Mouse (Mus musculus): Measurements from ENCODE around the gene Spsb3. TPM values are rescaled to one million over a fixed set of nuclear protein-coding genes. Genes with fewer than 3 reads are reported as not detected.

Gene Spsb3
- polyA plus RNA-seq, 1 experiment from 2014 or later: 33.7 TPM

- H3K9ac ChIP-seq (ENCODE audit: low read length): no peak overlapping the region
- 47% methylated on average over 7 of the region's 7 CpGs for whole genome bisulfite sequencing
- H3K36me3 ChIP-seq (ENCODE audit: control insufficient read depth, insufficient read depth): peaks cover 9% of the 10 kb centered on the region; the same call in 1 of the 2 replicates
- no peaks in the 10 kb centered on the region for H3K9me3 ChIP-seq (replicated peaks; ENCODE audit: control insufficient read depth, low read length)
- peaks cover 8% of the 10 kb centered on the region for H3K4me1 ChIP-seq (ENCODE audit: control insufficient read depth, insufficient read depth, low read length)
- H3K4me3 ChIP-seq (ENCODE audit: low read length): no peak overlapping the region
- H3K27ac ChIP-seq (ENCODE audit: low read length): no peak overlapping the region
- no peak for ATAC-seq (replicated peaks; ENCODE audit: extremely low read depth, insufficient read depth, low FRiP score)
- no peaks in the 10 kb centered on the region for H3K27me3 ChIP-seq (ENCODE audit: control insufficient read depth, insufficient read depth, low read length)
- H3K4me2 ChIP-seq (ENCODE audit: low read depth, low read length): no peak overlapping the region
Measured at GRCm38 (mm10) chr17:24881738-24882440, 4.6 kb upstream of the Spsb3 start.

GRCm38 (mm10) chr17:24884391-24884790 lies 2.1 kb upstream of the Spsb3 start:
- H3K36me3 ChIP-seq (ENCODE audit: control insufficient read depth, insufficient read depth): peaks cover 14% of the 10 kb centered on the region; the same call in 1 of the 2 replicates
- 70% methylated on average over 6 of the region's 6 CpGs for WGBS
- no peaks in the 10 kb centered on the region for H3K27me3 ChIP-seq (ENCODE audit: control insufficient read depth, insufficient read depth, low read length)

GRCm38 (mm10) chr17:24885356-24886133 lies 898 bp upstream of the Spsb3 start:
- H3K4me3 ChIP-seq (ENCODE audit: low read length): peak overlapping the region; percentile 76
- H3K27ac ChIP-seq (ENCODE audit: low read length): no peak overlapping the region
- H3K36me3 ChIP-seq (ENCODE audit: control insufficient read depth, insufficient read depth): peaks cover 18% of the 10 kb centered on the region
- ATAC-seq (replicated peaks; ENCODE audit: extremely low read depth, insufficient read depth, low FRiP score): no peak
- H3K27me3 ChIP-seq (ENCODE audit: control insufficient read depth, insufficient read depth, low read length): no peaks in the 10 kb centered on the region
- 23% methylated on average over 22 of the region's 22 CpGs for WGBS
- H3K9me3 ChIP-seq (replicated peaks; ENCODE audit: control insufficient read depth, low read length): no peaks in the 10 kb centered on the region
- peak overlapping the region; percentile 96 for H3K4me2 ChIP-seq (ENCODE audit: low read depth, low read length)
- H3K4me1 ChIP-seq (ENCODE audit: control insufficient read depth, insufficient read depth, low read length): peaks cover 20% of the 10 kb centered on the region
- H3K9ac ChIP-seq (ENCODE audit: low read length): peak overlapping the region; percentile 74

More at GRCm38 (mm10) chr17:24884391-24884790, 2.1 kb upstream of the Spsb3 start:
- H3K4me3 ChIP-seq (ENCODE audit: low read length): no peak overlapping the region
- H3K4me1 ChIP-seq (ENCODE audit: control insufficient read depth, insufficient read depth, low read length): peaks cover 20% of the 10 kb centered on the region
- no peak overlapping the region for H3K4me2 ChIP-seq (ENCODE audit: low read depth, low read length)
- H3K9ac ChIP-seq (ENCODE audit: low read length): no peak overlapping the region
- no peak for ATAC-seq (replicated peaks; ENCODE audit: extremely low read depth, insufficient read depth, low FRiP score)
- no peak overlapping the region for H3K27ac ChIP-seq (ENCODE audit: low read length)
- no peaks in the 10 kb centered on the region for H3K9me3 ChIP-seq (replicated peaks; ENCODE audit: control insufficient read depth, low read length)

GRCm38 (mm10) chr17:24886932-24887271 lies 459 bp downstream of the Spsb3 start:
- Histone ChIP-seq H3K27ac (ENCODE audit: low read length) (peak overlapping the region; percentile 80), H3K9me3 (replicated peaks; ENCODE audit: control insufficient read depth, low read length) (no peaks in the 10 kb centered on the region), H3K36me3 (ENCODE audit: control insufficient read depth, insufficient read depth) (peaks cover 24% of the 10 kb centered on the region), H3K4me2 (ENCODE audit: low read depth, low read length) (peak overlapping the region; percentile 98), H3K4me3 (ENCODE audit: low read length) (peak overlapping the region; percentile 97), H3K4me1 (ENCODE audit: control insufficient read depth, insufficient read depth, low read length) (peaks cover 20% of the 10 kb centered on the region), H3K27me3 (ENCODE audit: control insufficient read depth, insufficient read depth, low read length) (no peaks in the 10 kb centered on the region), H3K9ac (ENCODE audit: low read length) (peak overlapping the region; percentile 94)
- under 1% methylated on average over 18 of the region's 18 CpGs for WGBS
- peak; percentile 2; the same call in 1 of the 2 replicates for ATAC-seq (replicated peaks; ENCODE audit: extremely low read depth, insufficient read depth, low FRiP score)

GRCm38 (mm10) chr17:24887291-24888080 lies 1.0 kb downstream of the Spsb3 start:
- Histone ChIP-seq H3K4me2 (ENCODE audit: low read depth, low read length) (peak overlapping the region; percentile 98), H3K36me3 (ENCODE audit: control insufficient read depth, insufficient read depth) (peaks cover 27% of the 10 kb centered on the region), H3K9me3 (replicated peaks; ENCODE audit: control insufficient read depth, low read length) (no peaks in the 10 kb centered on the region), H3K4me1 (ENCODE audit: control insufficient read depth, insufficient read depth, low read length) (peaks cover 20% of the 10 kb centered on the region), H3K27me3 (ENCODE audit: control insufficient read depth, insufficient read depth, low read length) (no peaks in the 10 kb centered on the region), H3K4me3 (ENCODE audit: low read length) (peak overlapping the region; percentile 97), H3K27ac (ENCODE audit: low read length) (peak overlapping the region; percentile 80; the same call in 1 of the 2 replicates), H3K9ac (ENCODE audit: low read length) (peak overlapping the region; percentile 94)
- 58% methylated on average over 18 of the region's 18 CpGs for WGBS
- ATAC-seq (replicated peaks; ENCODE audit: extremely low read depth, insufficient read depth, low FRiP score): no peak

GRCm38 (mm10) chr17:24888862-24889261 lies 2.4 kb downstream of the Spsb3 start:
- H3K9me3 ChIP-seq (replicated peaks; ENCODE audit: control insufficient read depth, low read length): no peaks in the 10 kb centered on the region
- 87% methylated on average over 3 of the region's 3 CpGs for WGBS
- peaks cover 23% of the 10 kb centered on the region for H3K4me1 ChIP-seq (ENCODE audit: control insufficient read depth, insufficient read depth, low read length)
- H3K27me3 ChIP-seq (ENCODE audit: control insufficient read depth, insufficient read depth, low read length): no peaks in the 10 kb centered on the region
- no peak for ATAC-seq (replicated peaks; ENCODE audit: extremely low read depth, insufficient read depth, low FRiP score)
- no peak overlapping the region for H3K4me3 ChIP-seq (ENCODE audit: low read length)
- H3K9ac ChIP-seq (ENCODE audit: low read length): no peak overlapping the region
- H3K27ac ChIP-seq (ENCODE audit: low read length): no peak overlapping the region
- peaks cover 28% of the 10 kb centered on the region for H3K36me3 ChIP-seq (ENCODE audit: control insufficient read depth, insufficient read depth)
- H3K4me2 ChIP-seq (ENCODE audit: low read depth, low read length): no peak overlapping the region

- WGBS: 85% methylated on average over 19 of the region's 19 CpGs
- no peak for ATAC-seq (replicated peaks; ENCODE audit: extremely low read depth, insufficient read depth, low FRiP score)
- peaks cover 28% of the 10 kb centered on the region for H3K36me3 ChIP-seq (ENCODE audit: control insufficient read depth, insufficient read depth)
- H3K4me1 ChIP-seq (ENCODE audit: control insufficient read depth, insufficient read depth, low read length): peaks cover 24% of the 10 kb centered on the region
- H3K9ac ChIP-seq (ENCODE audit: low read length): no peak overlapping the region
- H3K9me3 ChIP-seq (replicated peaks; ENCODE audit: control insufficient read depth, low read length): no peaks in the 10 kb centered on the region
- H3K27me3 ChIP-seq (ENCODE audit: control insufficient read depth, insufficient read depth, low read length): no peaks in the 10 kb centered on the region
- no peak overlapping the region for H3K27ac ChIP-seq (ENCODE audit: low read length)
- H3K4me3 ChIP-seq (ENCODE audit: low read length): no peak overlapping the region
- no peak overlapping the region for H3K4me2 ChIP-seq (ENCODE audit: low read depth, low read length)
Measured at GRCm38 (mm10) chr17:24890151-24891092, 4.0 kb downstream of the Spsb3 start.

- 80% methylated on average over 13 of the region's 13 CpGs for WGBS
- H3K27ac ChIP-seq (ENCODE audit: low read length): no peak overlapping the region
- H3K4me1 ChIP-seq (ENCODE audit: control insufficient read depth, insufficient read depth, low read length): peaks cover 28% of the 10 kb centered on the region
- no peak overlapping the region for H3K4me3 ChIP-seq (ENCODE audit: low read length)
- H3K4me2 ChIP-seq (ENCODE audit: low read depth, low read length): no peak overlapping the region
- no peaks in the 10 kb centered on the region for H3K9me3 ChIP-seq (replicated peaks; ENCODE audit: control insufficient read depth, low read length)
- H3K9ac ChIP-seq (ENCODE audit: low read length): no peak overlapping the region
- peaks cover 28% of the 10 kb centered on the region for H3K36me3 ChIP-seq (ENCODE audit: control insufficient read depth, insufficient read depth)
- no peak for ATAC-seq (replicated peaks; ENCODE audit: extremely low read depth, insufficient read depth, low FRiP score)
- H3K27me3 ChIP-seq (ENCODE audit: control insufficient read depth, insufficient read depth, low read length): no peaks in the 10 kb centered on the region
Measured at GRCm38 (mm10) chr17:24891321-24891720, 4.9 kb downstream of the Spsb3 start.

Data from heart, embryonic 16.5 days (tissue).